Mouse (Mus musculus) midbrain, embryonic 12.5 days (tissue): ENCODE data around the gene Arid5b. TPM values are rescaled to one million over a fixed set of nuclear protein-coding genes. Genes with fewer than 3 reads are reported as not detected.

Experiments
- ATAC-seq: fragments of 200-750 bp; cut with Nextera tagmentation; 2 replicates; pipeline ENCODE4 v1.8.0; 2017; ENCODE audit warnings: low read depth, moderate TSS enrichment, moderate library complexity; ENCODE audit not compliant: low FRiP score
- H3K27ac ChIP-seq: fragments of 300-500 bp; sonication (generic); replicated peaks from 2 replicates; pipeline ENCODE4 v1.5.1; 2016; ENCODE audit warnings: mild to moderate bottlenecking
- H3K27me3 ChIP-seq: fragments of 300-500 bp; sonication (generic); 2 replicates; pipeline ENCODE4 v1.6.1; 2016; ENCODE audit warnings: mild to moderate bottlenecking
- H3K36me3 ChIP-seq: fragments of 300-500 bp; sonication (generic); 2 replicates; pipeline ENCODE4 v1.6.1; 2016
- H3K4me1 ChIP-seq: fragments of 300-500 bp; sonication (generic); 2 replicates; pipeline ENCODE4 v1.6.1; 2016
- H3K4me2 ChIP-seq: fragments of 300-500 bp; sonication (generic); replicated peaks from 2 replicates; pipeline ENCODE4 v1.6.1; 2016; ENCODE audit warnings: mild to moderate bottlenecking, moderate library complexity
- H3K4me3 ChIP-seq: fragments of 300-500 bp; sonication (generic); 2 replicates; pipeline ENCODE4 v1.5.1; 2016; ENCODE audit warnings: mild to moderate bottlenecking
- H3K9ac ChIP-seq: fragments of 300-500 bp; sonication (generic); replicated peaks from 2 replicates; pipeline ENCODE4 v1.6.1; 2016; ENCODE audit warnings: mild to moderate bottlenecking, moderate library complexity
- H3K9me3 ChIP-seq: fragments of 300-500 bp; sonication (generic); 2 replicates; pipeline ENCODE4 v1.6.1; 2016; ENCODE audit warnings: mild to moderate bottlenecking
- WGBS: fragments of 180-500 bp; shearing (Covaris S2); methylation state at CpG from one replicate; pipeline ENCODE4 v1.1.7; 2016; 5-methylcytosine and 5-hydroxymethylcytosine counted together
- polyA plus RNA-seq: library from polyadenylated mRNA; unstranded; fragments of >200 nt; fragmentation: Nextera tagmentation; extraction: Ambion mirVana; gene quantifications from 2 replicates; pipeline ENCODE4 v1.2.1, GENCODE M21; 2016

Gene Arid5b
- polyA plus RNA-seq, 1 experiment from 2014 or later = 20.7 TPM

GRCm38 (mm10) chr10:68246603-68247247 lies 31.8 kb downstream of the Arid5b start:
- H3K4me2 ChIP-seq = no peak overlapping the region
- no peak for ATAC-seq
- peaks cover 10% of the 10 kb centered on the region for H3K36me3 ChIP-seq
- WGBS = 79% methylated on average over 7 of the region's 7 CpGs
- H3K27me3 ChIP-seq = no peaks in the 10 kb centered on the region
- H3K4me1 ChIP-seq = peaks cover 5% of the 10 kb centered on the region
- no peak overlapping the region for H3K9ac ChIP-seq
- H3K27ac ChIP-seq = no peak overlapping the region
- H3K4me3 ChIP-seq = no peak overlapping the region
- no peaks in the 10 kb centered on the region for H3K9me3 ChIP-seq

DNA sequence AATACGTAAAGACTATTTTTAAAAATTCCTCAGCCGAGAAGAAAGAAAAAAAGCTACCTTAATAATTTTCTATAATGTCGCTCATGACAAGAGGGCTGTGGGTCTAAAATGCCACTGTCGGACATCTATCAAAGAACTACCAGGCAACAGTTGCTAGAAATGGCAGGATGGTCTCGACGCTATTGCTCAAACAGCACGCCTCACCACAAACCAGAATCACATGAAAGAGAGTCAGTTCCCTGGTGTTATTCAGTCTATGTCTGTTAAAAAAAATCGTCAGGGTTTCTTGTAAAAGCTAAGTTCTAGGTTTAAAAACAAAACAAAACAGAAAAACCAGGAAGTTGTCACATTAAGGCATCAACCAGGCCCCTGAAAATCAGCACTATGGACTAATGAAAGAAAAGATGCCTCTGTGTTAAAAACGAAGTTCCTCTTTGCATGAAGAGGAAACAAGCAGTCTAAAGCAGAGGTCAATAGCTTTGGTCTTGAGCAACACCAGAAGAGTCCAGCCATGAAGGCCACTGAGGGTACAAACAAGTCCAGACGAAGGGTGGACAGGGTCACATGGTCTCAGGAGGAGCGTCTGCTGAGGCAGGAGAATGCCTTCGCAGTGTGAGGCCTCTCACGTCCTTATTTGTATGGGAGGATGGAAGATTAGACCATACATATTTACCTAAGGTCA lies 37.6 kb downstream of the Arid5b start:
- Histone ChIP-seq H3K36me3 (peaks cover 16% of the 10 kb centered on the region), H3K4me3 (no peak overlapping the region), H3K27me3 (no peaks in the 10 kb centered on the region), H3K9me3 (no peaks in the 10 kb centered on the region), H3K4me1 (peaks cover 7% of the 10 kb centered on the region; the same call in 1 of the 2 replicates), H3K27ac (no peak overlapping the region), H3K9ac (no peak overlapping the region), H3K4me2 (no peak overlapping the region)
- ATAC-seq = no peak
- WGBS = 92% methylated on average over 13 of the region's 13 CpGs

- Histone ChIP-seq H3K9me3 (no peaks in the 10 kb centered on the region), H3K27me3 (no peaks in the 10 kb centered on the region), H3K27ac (no peak overlapping the region), H3K36me3 (peaks cover 16% of the 10 kb centered on the region), H3K4me3 (no peak overlapping the region), H3K9ac (no peak overlapping the region), H3K4me2 (no peak overlapping the region), H3K4me1 (peaks cover 7% of the 10 kb centered on the region; the same call in 1 of the 2 replicates)
- no peak for ATAC-seq
- WGBS = 85% methylated on average over 3 of the region's 3 CpGs
These were observed 38.3 kb downstream of the Arid5b start for GRCm38 (mm10) chr10:68240094-68240803.

DNA sequence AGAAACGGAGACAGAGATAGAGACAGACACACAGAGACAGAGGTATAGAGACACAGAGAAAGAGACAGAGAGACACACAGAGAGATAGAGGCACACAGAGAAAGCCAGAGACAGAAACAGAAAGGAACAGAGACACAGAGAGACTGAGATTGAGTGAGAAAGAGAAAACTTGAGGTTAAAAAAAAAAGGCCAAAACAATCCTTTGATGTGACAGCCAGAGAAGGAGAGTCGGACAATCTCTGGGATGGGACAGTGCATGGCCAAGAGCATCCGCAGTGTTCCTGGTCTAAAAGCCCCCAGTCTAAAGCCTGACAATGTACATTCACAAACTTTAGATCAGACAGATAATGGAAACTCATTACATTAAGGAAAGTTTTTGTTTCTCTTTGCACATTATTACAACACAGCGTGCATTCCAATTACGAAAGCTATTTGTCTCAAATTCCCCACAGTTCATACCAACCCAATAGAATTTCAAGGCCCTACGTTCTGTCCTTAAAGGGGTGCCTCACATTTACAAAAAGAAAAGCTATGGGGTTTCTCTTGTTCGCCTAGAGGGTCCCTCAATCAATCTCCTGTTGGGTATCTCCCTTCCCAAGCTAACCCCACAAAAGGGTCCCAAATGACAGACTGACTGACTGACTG lies 39.0 kb downstream of the Arid5b start:
- H3K27me3 ChIP-seq = no peaks in the 10 kb centered on the region
- H3K36me3 ChIP-seq = peaks cover 16% of the 10 kb centered on the region
- no peak overlapping the region for H3K27ac ChIP-seq
- H3K4me3 ChIP-seq = no peak overlapping the region
- WGBS = 79% methylated on average over 7 of the region's 7 CpGs
- H3K4me2 ChIP-seq = no peak overlapping the region
- H3K4me1 ChIP-seq = peaks cover 7% of the 10 kb centered on the region; the same call in 1 of the 2 replicates
- ATAC-seq = no peak
- H3K9me3 ChIP-seq = no peaks in the 10 kb centered on the region
- no peak overlapping the region for H3K9ac ChIP-seq

GRCm38 (mm10) chr10:68238707-68239425 lies 39.7 kb downstream of the Arid5b start:
- Histone ChIP-seq H3K36me3 (peaks cover 16% of the 10 kb centered on the region), H3K4me1 (peaks cover 7% of the 10 kb centered on the region; the same call in 1 of the 2 replicates), H3K4me2 (no peak overlapping the region), H3K27me3 (no peaks in the 10 kb centered on the region), H3K9ac (no peak overlapping the region), H3K9me3 (no peaks in the 10 kb centered on the region), H3K4me3 (no peak overlapping the region), H3K27ac (no peak overlapping the region)
- ATAC-seq = no peak
- 48% methylated on average over 5 of the region's 5 CpGs for WGBS

GRCm38 (mm10) chr10:68238182-68238581 lies 40.4 kb downstream of the Arid5b start:
- no peaks in the 10 kb centered on the region for H3K27me3 ChIP-seq
- no peaks in the 10 kb centered on the region for H3K9me3 ChIP-seq
- no peak overlapping the region for H3K9ac ChIP-seq
- H3K4me3 ChIP-seq = no peak overlapping the region
- H3K27ac ChIP-seq = no peak overlapping the region
- no peak for ATAC-seq
- H3K4me2 ChIP-seq = no peak overlapping the region
- H3K36me3 ChIP-seq = peaks cover 16% of the 10 kb centered on the region
- peaks cover 7% of the 10 kb centered on the region; the same call in 1 of the 2 replicates for H3K4me1 ChIP-seq
- 56% methylated on average over 3 of the region's 3 CpGs for WGBS

- WGBS = 84% methylated on average over 14 of the region's 14 CpGs
- Histone ChIP-seq H3K27ac (no peak overlapping the region), H3K4me1 (peaks cover 7% of the 10 kb centered on the region; the same call in 1 of the 2 replicates), H3K4me3 (no peak overlapping the region), H3K36me3 (peaks cover 5% of the 10 kb centered on the region), H3K9ac (no peak overlapping the region), H3K27me3 (no peaks in the 10 kb centered on the region), H3K9me3 (no peaks in the 10 kb centered on the region), H3K4me2 (no peak overlapping the region)
- ATAC-seq = no peak
These were observed 41.5 kb downstream of the Arid5b start for GRCm38 (mm10) chr10:68236956-68237455.

DNA sequence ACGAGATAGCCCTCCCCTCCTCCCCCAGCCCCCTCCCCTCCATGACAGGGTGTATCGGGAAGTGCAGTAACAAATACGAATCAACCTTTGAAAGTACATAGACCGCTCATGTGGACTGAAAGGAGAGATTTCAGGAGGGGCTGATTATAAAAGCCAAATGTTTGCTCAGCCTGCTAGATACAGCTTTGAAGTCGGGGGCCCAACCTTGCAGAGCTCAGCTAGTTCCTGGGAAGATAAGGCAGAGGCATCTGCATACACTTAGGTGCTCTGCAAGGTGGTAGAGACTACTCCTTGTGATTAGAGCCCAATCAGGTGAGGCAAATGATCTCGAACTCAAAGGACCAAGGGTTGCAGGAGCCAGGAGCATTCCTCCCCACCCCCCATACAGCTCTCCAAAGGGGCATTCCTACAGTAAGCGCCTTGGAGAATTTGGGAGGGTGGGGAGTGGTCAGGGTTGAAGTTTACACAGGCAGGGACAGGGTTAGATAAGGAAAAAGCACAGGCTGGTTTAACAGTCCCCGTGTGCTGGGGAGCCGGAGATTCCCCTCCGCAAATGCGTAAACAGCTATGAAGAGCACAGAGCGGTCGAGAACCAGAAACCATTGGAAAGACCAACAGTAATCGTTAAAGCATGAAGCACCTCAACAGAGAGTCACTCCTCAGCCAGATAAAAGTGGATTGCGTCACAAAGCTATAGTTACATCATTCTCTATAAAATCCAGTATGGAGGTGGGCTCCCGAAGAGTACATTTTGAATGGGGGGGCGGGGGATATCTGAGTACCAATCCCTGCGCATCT lies 47.0 kb downstream of the Arid5b start:
- H3K9me3 ChIP-seq = no peaks in the 10 kb centered on the region
- no peak for ATAC-seq
- no peak overlapping the region for H3K27ac ChIP-seq
- H3K4me1 ChIP-seq = no peaks in the 10 kb centered on the region
- WGBS = 73% methylated on average over 18 of the region's 18 CpGs
- no peaks in the 10 kb centered on the region; the same call in 1 of the 2 replicates for H3K36me3 ChIP-seq
- H3K27me3 ChIP-seq = no peaks in the 10 kb centered on the region
- H3K9ac ChIP-seq = no peak overlapping the region
- no peak overlapping the region for H3K4me3 ChIP-seq
- no peak overlapping the region for H3K4me2 ChIP-seq

DNA sequence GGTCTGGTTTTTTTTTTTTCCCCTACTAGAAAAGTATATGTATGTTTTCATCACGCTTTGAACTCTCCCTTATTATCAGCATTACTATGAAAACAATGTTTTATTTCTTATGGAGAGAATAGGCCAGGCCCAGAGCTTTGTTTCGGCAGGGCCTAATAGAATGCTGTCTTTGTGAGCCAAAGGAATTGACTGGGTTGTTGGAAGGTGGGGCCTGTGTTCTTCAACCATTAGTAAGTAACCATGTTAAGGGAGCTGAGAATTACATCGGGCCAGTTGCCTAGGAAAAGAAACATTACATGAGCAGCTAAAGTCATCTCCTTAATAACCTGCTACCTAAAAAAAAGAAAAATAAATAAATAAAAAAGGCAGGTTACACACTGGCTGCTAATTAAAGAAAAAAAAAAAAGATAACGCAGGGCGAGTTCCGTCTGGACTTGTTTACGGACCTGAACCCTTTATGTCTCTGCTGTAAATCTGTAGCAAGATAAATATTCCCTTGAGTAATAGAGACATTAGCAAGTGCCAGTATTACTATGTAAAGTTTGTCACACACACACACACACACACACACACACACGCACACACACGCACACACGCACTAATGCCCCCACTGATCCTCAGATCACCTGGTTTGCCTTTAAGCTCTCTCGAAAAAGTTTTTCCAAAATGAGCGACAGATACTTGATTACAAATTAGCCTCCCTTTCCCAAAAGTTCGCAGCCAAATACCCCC lies 47.7 kb downstream of the Arid5b start:
- no peak overlapping the region for H3K9ac ChIP-seq
- no peaks in the 10 kb centered on the region for H3K4me1 ChIP-seq
- no peak overlapping the region for H3K4me2 ChIP-seq
- 77% methylated on average over 13 of the region's 13 CpGs for WGBS
- ATAC-seq = no peak
- no peak overlapping the region for H3K4me3 ChIP-seq
- H3K27ac ChIP-seq = no peak overlapping the region
- no peaks in the 10 kb centered on the region; the same call in 1 of the 2 replicates for H3K36me3 ChIP-seq
- no peaks in the 10 kb centered on the region for H3K27me3 ChIP-seq
- H3K9me3 ChIP-seq = no peaks in the 10 kb centered on the region
